Mouse (Mus musculus): ENCODE data around the gene Myo9a. TPM values are rescaled to one million over a fixed set of nuclear protein-coding genes. Genes with fewer than 3 reads are reported as not detected.

Gene Myo9a
- polyA plus RNA-seq, 1 experiment, result 21.2 TPM

- no peak overlapping the region for H3K4me3 ChIP-seq (replicated peaks; ENCODE audit: insufficient read depth, low read depth, low read length)
- TF ChIP-seq POLR2A (IDR thresholded peaks at IDR 0.05; ENCODE audit: borderline replicate concordance, insufficient read depth, low read length) (no peak), CTCF (IDR thresholded peaks at IDR 0.05; ENCODE audit: borderline replicate concordance, insufficient read depth, low read depth, low read length) (no peak)
- peaks cover 3% of the 10 kb centered on the region; the same call in 1 of the 2 replicates for H3K4me1 ChIP-seq (ENCODE audit: control insufficient read depth, insufficient read depth, low read length)
- no peak for DNase-seq
- H3K27me3 ChIP-seq (ENCODE audit: control insufficient read depth, insufficient read depth, low read length), result no peaks in the 10 kb centered on the region
- WGBS, result 84% methylated on average over 10 of the region's 10 CpGs
- H3K27ac ChIP-seq (ENCODE audit: insufficient read depth, low read length), result no peak overlapping the region
These were observed 214.3 kb downstream of the Myo9a start for GRCm38 (mm10) chr9:59965046-59965445.

- Histone ChIP-seq H3K4me1 (ENCODE audit: control insufficient read depth, insufficient read depth, low read length) (no peaks in the 10 kb centered on the region), H3K4me3 (replicated peaks; ENCODE audit: insufficient read depth, low read depth, low read length) (no peak overlapping the region), H3K27ac (ENCODE audit: insufficient read depth, low read length) (no peak overlapping the region), H3K27me3 (ENCODE audit: control insufficient read depth, insufficient read depth, low read length) (no peaks in the 10 kb centered on the region)
- peak; percentile 74; the same call in 1 of the 2 replicates for TF ChIP-seq CTCF (IDR thresholded peaks at IDR 0.05; ENCODE audit: borderline replicate concordance, insufficient read depth, low read depth, low read length)
- TF ChIP-seq POLR2A (IDR thresholded peaks at IDR 0.05; ENCODE audit: borderline replicate concordance, insufficient read depth, low read length), result no peak
- WGBS, result 35% methylated on average over 6 of the region's 6 CpGs
- peak; percentile 46 to 57 for DNase-seq
These were observed 218.7 kb downstream of the Myo9a start for GRCm38 (mm10) chr9:59969383-59969782.

- DNase-seq, result no peak
- no peaks in the 10 kb centered on the region for H3K4me1 ChIP-seq (ENCODE audit: control insufficient read depth, insufficient read depth, low read length)
- WGBS, result 46% methylated on average over 4 of the region's 4 CpGs
- no peak overlapping the region for H3K27ac ChIP-seq (ENCODE audit: insufficient read depth, low read length)
- no peak for TF ChIP-seq POLR2A (IDR thresholded peaks at IDR 0.05; ENCODE audit: borderline replicate concordance, insufficient read depth, low read length)
- TF ChIP-seq CTCF (IDR thresholded peaks at IDR 0.05; ENCODE audit: borderline replicate concordance, insufficient read depth, low read depth, low read length), result no peak
- no peak overlapping the region for H3K4me3 ChIP-seq (replicated peaks; ENCODE audit: insufficient read depth, low read depth, low read length)
- H3K27me3 ChIP-seq (ENCODE audit: control insufficient read depth, insufficient read depth, low read length), result no peaks in the 10 kb centered on the region
These were observed 220.6 kb downstream of the Myo9a start for GRCm38 (mm10) chr9:59971263-59971662.

Other genes with a start within 250 kb of the Myo9a start
- 39.7 and 42.9 TPM in 2 replicates for gene Hexa, start 211.4 kb upstream of the Myo9a start, polyA plus RNA-seq (2012; rRNA removed)
- 1.7 and 2.3 TPM in 2 replicates for gene Tmem202, start 211.0 kb upstream of the Myo9a start, polyA plus RNA-seq (2012; rRNA removed)
- gene Celf6, start 173.0 kb upstream of the Myo9a start, polyA plus RNA-seq (2012; rRNA removed), result 6.5 and 7.4 TPM in 2 replicates
- gene Parp6, start 133.6 kb upstream of the Myo9a start, polyA plus RNA-seq (2012; rRNA removed), result 174 and 176 TPM in 2 replicates
- 2,306 and 2,370 TPM in 2 replicates for gene Pkm, start 94.5 kb upstream of the Myo9a start, polyA plus RNA-seq (2012; rRNA removed)
- 2.6 and 3.0 TPM in 2 replicates for gene Gramd2, start 70.8 kb upstream of the Myo9a start, polyA plus RNA-seq (2012; rRNA removed)
- gene Senp8, start 186 bp upstream of the Myo9a start, polyA plus RNA-seq (2012; rRNA removed), result 6.1 TPM in 2 replicates
- not detected in 2 replicates for gene Nr2e3, start 209.8 kb downstream of the Myo9a start, polyA plus RNA-seq (2012; rRNA removed)

Data from cerebellum, adult 2 months (tissue).